Comparison of ENCODE assay signal across 18 mouse cellular contexts in the genomic region with DNA sequence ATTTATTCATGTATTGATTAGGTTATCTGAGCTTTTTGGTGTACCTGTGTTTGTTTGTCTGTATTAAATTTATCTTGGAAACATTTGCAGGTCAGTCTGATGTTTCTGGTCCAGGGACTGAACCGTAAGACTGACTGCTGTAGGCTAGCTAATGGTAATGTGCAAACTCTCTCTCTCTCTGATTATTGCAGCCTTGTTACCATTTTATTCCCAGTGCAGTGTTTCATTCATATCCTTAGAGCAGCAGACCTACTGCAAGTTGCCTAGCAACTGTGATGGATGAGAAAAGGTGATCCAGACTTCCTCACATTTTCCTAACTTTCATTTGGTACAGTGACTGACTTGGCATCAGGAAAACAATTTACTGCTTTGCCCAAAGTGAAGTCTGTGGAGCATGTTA. TPM values are rescaled to one million over a fixed set of nuclear protein-coding genes. Genes with fewer than 3 reads are reported as not detected.
A peak's percentile ranks its signal among the peaks of the same experiment; 100 is the strongest.
DNase-seq lines count a peak whose midpoint lies in the region; ATAC-seq lines count a peak whose summit lies in the region.
"Had no signal": no experiment of that assay in that cellular context is flagged by ENCODE, and none has a peak within 500 bp of the region (broad histone marks: within the 10 kb centered on the region; RNA-seq: fewer than 3 reads in every experiment).

No protein-coding gene starts in this region.

- no peaks in the 10 kb centered on the region for H3K27me3 ChIP-seq in hindbrain, embryonic 16.5 days (replicated peaks; ENCODE audit: control insufficient read depth, insufficient read depth, low read length)
- no peaks in the 10 kb centered on the region for H3K27me3 ChIP-seq in hindbrain, embryonic 10.5 days (ENCODE audit: insufficient read depth, poor library complexity, severe bottlenecking)
- no peaks in the 10 kb centered on the region for H3K27me3 ChIP-seq in midbrain, embryonic 16.5 days (ENCODE audit: control insufficient read depth, insufficient read depth, low read depth, low read length)
- no peaks in the 10 kb centered on the region for H3K27me3 ChIP-seq in midbrain, embryonic 13.5 days
- H3K27me3 ChIP-seq in kidney, embryonic 14.5 days (ENCODE audit: control insufficient read depth, insufficient read depth, low read length) = no peaks in the 10 kb centered on the region
- H3K27me3 ChIP-seq: embryonic facial prominence, embryonic 13.5 days; forebrain, embryonic 13.5 days had no signal

- no peaks in the 10 kb centered on the region for H3K36me3 ChIP-seq in hindbrain, embryonic 16.5 days (ENCODE audit: control insufficient read depth, insufficient read depth, low read length)
- no peaks in the 10 kb centered on the region for H3K36me3 ChIP-seq in hindbrain, embryonic 10.5 days
- no peaks in the 10 kb centered on the region for H3K36me3 ChIP-seq in midbrain, embryonic 16.5 days (ENCODE audit: control insufficient read depth, insufficient read depth, low read length)
- no peaks in the 10 kb centered on the region for H3K36me3 ChIP-seq in midbrain, embryonic 13.5 days
- H3K36me3 ChIP-seq in kidney, embryonic 14.5 days (ENCODE audit: control insufficient read depth, insufficient read depth, low read length) = no peaks in the 10 kb centered on the region
- H3K36me3 ChIP-seq: embryonic facial prominence, embryonic 13.5 days; heart, embryonic 10.5 days had no signal

- H3K4me1 ChIP-seq in hindbrain, embryonic 16.5 days (ENCODE audit: control insufficient read depth, insufficient read depth, low read depth, low read length) = no peaks in the 10 kb centered on the region
- no peaks in the 10 kb centered on the region for H3K4me1 ChIP-seq in hindbrain, embryonic 10.5 days (replicated peaks)
- peaks cover 4% of the 10 kb centered on the region for H3K4me1 ChIP-seq in midbrain, embryonic 16.5 days (ENCODE audit: control insufficient read depth, insufficient read depth, low read length)
- H3K4me1 ChIP-seq in midbrain, embryonic 13.5 days (replicated peaks) = no peaks in the 10 kb centered on the region
- H3K4me1 ChIP-seq in kidney, embryonic 14.5 days (ENCODE audit: control insufficient read depth, insufficient read depth, low read length) = no peaks in the 10 kb centered on the region
- H3K4me1 ChIP-seq: embryonic facial prominence, embryonic 13.5 days; forebrain, embryonic 13.5 days; heart, embryonic 10.5 days had no signal

- no peak for DNase-seq in hindbrain, embryonic 10.5 days (ENCODE audit: low spot score)
- DNase-seq in forelimb bud, embryonic 11.5 days (ENCODE audit: low read depth, low spot score) = peak; percentile 12
- DNase-seq: adrenal gland, adult 2 months; adrenal gland, postnatal 25 days; cerebellum, adult 11-12 months; cerebellum, adult 9-10 months; cerebellum, postnatal 36 days; gastrocnemius, postnatal 36 days; heart, adult 18-20 months; heart, postnatal 10 days had no signal

- no peak overlapping the region for H3K4me3 ChIP-seq in hindbrain, embryonic 16.5 days (ENCODE audit: low read length)
- H3K4me3 ChIP-seq in hindbrain, embryonic 10.5 days = no peak overlapping the region
- H3K4me3 ChIP-seq in midbrain, embryonic 16.5 days (ENCODE audit: low read depth, low read length) = no peak overlapping the region
- no peak overlapping the region for H3K4me3 ChIP-seq in midbrain, embryonic 13.5 days (replicated peaks)
- H3K4me3 ChIP-seq in kidney, embryonic 14.5 days (ENCODE audit: low read length) = no peak overlapping the region
- H3K4me3 ChIP-seq: embryonic facial prominence, embryonic 13.5 days; forebrain, embryonic 13.5 days; heart, embryonic 10.5 days had no signal

- H3K4me2 ChIP-seq in hindbrain, embryonic 16.5 days (ENCODE audit: low read length) = no peak overlapping the region
- H3K4me2 ChIP-seq in midbrain, embryonic 16.5 days (ENCODE audit: low read length) = no peak overlapping the region
- no peak overlapping the region for H3K4me2 ChIP-seq in midbrain, embryonic 13.5 days (replicated peaks)
- no peak overlapping the region for H3K4me2 ChIP-seq in kidney, embryonic 14.5 days (replicated peaks; ENCODE audit: low read depth, low read length)
- H3K4me2 ChIP-seq: embryonic facial prominence, embryonic 13.5 days; forebrain, embryonic 13.5 days had no signal

- WGBS in hindbrain, embryonic 16.5 days = 48% methylated on average over 1 of the region's 1 CpGs
- 89% methylated on average over 1 of the region's 1 CpGs for WGBS in hindbrain, embryonic 10.5 days
- WGBS in midbrain, embryonic 16.5 days = 58% methylated on average over 1 of the region's 1 CpGs
- 73% methylated on average over 1 of the region's 1 CpGs for WGBS in midbrain, embryonic 13.5 days
- WGBS in kidney, embryonic 14.5 days = 87% methylated on average over 1 of the region's 1 CpGs

- no peak overlapping the region for H3K27ac ChIP-seq in hindbrain, embryonic 16.5 days (ENCODE audit: low read depth, low read length)
- H3K27ac ChIP-seq in hindbrain, embryonic 10.5 days = no peak overlapping the region
- H3K27ac ChIP-seq in midbrain, embryonic 16.5 days (ENCODE audit: low read length) = no peak overlapping the region; the same call in 1 of the 2 replicates
- no peak overlapping the region for H3K27ac ChIP-seq in midbrain, embryonic 13.5 days
- H3K27ac ChIP-seq in kidney, embryonic 14.5 days (ENCODE audit: low read depth, low read length) = no peak overlapping the region
- H3K27ac ChIP-seq: embryonic facial prominence, embryonic 13.5 days; forebrain, embryonic 13.5 days; heart, embryonic 10.5 days had no signal

- peak; percentile 71 for ATAC-seq in hindbrain, embryonic 16.5 days
- ATAC-seq in midbrain, embryonic 16.5 days = peak; percentile 62; the same call in 1 of the 2 replicates
- ATAC-seq in midbrain, embryonic 13.5 days = no peak
- ATAC-seq in kidney, embryonic 14.5 days (ENCODE audit: low FRiP score, low TSS enrichment) = no peak
- ATAC-seq: forebrain, embryonic 13.5 days; intestine, embryonic 16.5 days had no signal

- H3K9ac ChIP-seq in hindbrain, embryonic 16.5 days (ENCODE audit: low read depth, low read length) = no peak overlapping the region
- H3K9ac ChIP-seq in midbrain, embryonic 16.5 days (ENCODE audit: low read depth, low read length) = no peak overlapping the region
- no peak overlapping the region for H3K9ac ChIP-seq in midbrain, embryonic 13.5 days (replicated peaks)
- no peak overlapping the region for H3K9ac ChIP-seq in kidney, embryonic 14.5 days (ENCODE audit: low read depth, low read length)
- H3K9ac ChIP-seq: embryonic facial prominence, embryonic 13.5 days; forebrain, embryonic 13.5 days had no signal

- H3K9me3 ChIP-seq in hindbrain, embryonic 16.5 days (ENCODE audit: control insufficient read depth, low read length) = no peaks in the 10 kb centered on the region
- H3K9me3 ChIP-seq in hindbrain, embryonic 10.5 days = no peaks in the 10 kb centered on the region
- H3K9me3 ChIP-seq in midbrain, embryonic 16.5 days (replicated peaks; ENCODE audit: control insufficient read depth, low read length, poor library complexity, severe bottlenecking) = no peaks in the 10 kb centered on the region
- no peaks in the 10 kb centered on the region for H3K9me3 ChIP-seq in midbrain, embryonic 13.5 days
- no peaks in the 10 kb centered on the region for H3K9me3 ChIP-seq in kidney, embryonic 14.5 days (ENCODE audit: control insufficient read depth, low read length)
- H3K9me3 ChIP-seq: embryonic facial prominence, embryonic 13.5 days; forebrain, embryonic 13.5 days; heart, embryonic 10.5 days had no signal

RNA-seq across cellular contexts. Expression of gene Dusp10, which starts 43.8 kb away (rescaled TPM):
- 4.9 and 5.6 TPM in 2 replicates for polyA plus RNA-seq in hindbrain, embryonic 16.5 days (2015; fragmentation: Nextera tagmentation; extraction: Ambion mirVana)
- 6.7 and 6.8 TPM in 2 replicates for polyA plus RNA-seq in hindbrain, embryonic 10.5 days (2016; fragmentation: Nextera tagmentation; extraction: Ambion mirVana)
- 4.9 and 5.2 TPM in 2 replicates for polyA plus RNA-seq in midbrain, embryonic 16.5 days (2015; fragmentation: Nextera tagmentation; extraction: Ambion mirVana)
- 5.7 and 6.1 TPM in 2 replicates for polyA plus RNA-seq in midbrain, embryonic 13.5 days (2015; fragmentation: Nextera tagmentation; extraction: Ambion mirVana)
- 4.0 and 5.9 TPM in 2 replicates for polyA plus RNA-seq in kidney, embryonic 14.5 days (2014; fragmentation: Nextera tagmentation; extraction: Ambion mirVana)

Comparison
In these comparisons a context has a peak if more than half of its experiments do, and no peak if none do; other contexts are left out.
1. ATAC-seq: peak in hindbrain, embryonic 16.5 days (single experiment) and midbrain, embryonic 16.5 days (single experiment); none in midbrain, embryonic 13.5 days (single experiment) and kidney, embryonic 14.5 days (single experiment).